In the genomic region with DNA sequence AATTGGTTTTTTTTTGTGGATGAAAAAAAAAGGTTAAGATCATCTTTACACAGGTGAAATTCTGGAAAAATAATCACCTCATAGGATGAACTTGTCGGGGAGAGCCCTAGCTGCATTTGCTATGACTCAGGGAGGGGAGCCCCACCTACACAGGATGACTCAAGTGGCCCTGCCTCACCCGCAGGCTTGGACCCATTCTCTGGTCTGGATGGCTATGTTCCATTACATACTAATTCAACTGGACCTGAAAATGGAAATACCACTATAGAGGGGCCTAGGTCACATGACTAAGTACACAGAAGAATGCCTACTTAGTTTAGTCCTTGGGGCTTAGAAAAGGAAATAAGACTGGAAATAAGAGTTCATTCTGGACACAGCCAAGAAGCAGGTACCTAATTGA, we compare ENCODE assay signal across 1 mouse cellular context.
TF ChIP-seq lines count a peak whose summit lies in the region.

No protein-coding gene starts in this region.

TF ChIP-seq in MEL, 35 proteins besides CTCF, POLR2A, EP300 and RAD21:
- peak; percentile 69 for TF ChIP-seq USF1 (IDR thresholded peaks at IDR 0.05; ENCODE audit: low read depth, low read length)
- TF ChIP-seq POLR2AphosphoS2 (IDR thresholded peaks at IDR 0.05; ENCODE audit: low read length) = peak; percentile 75
- TF ChIP-seq ZMIZ1 (IDR thresholded peaks at IDR 0.05; ENCODE audit: low read depth, low read length) = 0 out of 2 replicates have a peak, but pooled peaks have one; percentile 14
- no peak for TF ChIP-seq MAX (IDR thresholded peaks at IDR 0.05; ENCODE audit: low read length)
